Mouse (Mus musculus) liver, embryonic 11.5 days (tissue): ENCODE data around the gene Rdh12. TPM values are rescaled to one million over a fixed set of nuclear protein-coding genes. Genes with fewer than 3 reads are reported as not detected.
"Not testable (repeated sequence)": the region's sequence is repeated elsewhere in the genome, so short reads cannot be mapped to it uniquely, and the experiment has no call there.

Experiments
- ATAC-seq: fragments of 200-750 bp; cut with Nextera tagmentation; replicated peaks from 2 replicates; pipeline ENCODE4 v1.8.0; 2017; ENCODE audit warnings: moderate number of reproducible peaks, mild to moderate bottlenecking, moderate TSS enrichment, moderate library complexity; ENCODE audit not compliant: low FRiP score
- DNase-seq: peaks from one replicate; pipeline ENCODE4 v3.0.0-alpha.2; 2017; ENCODE audit warnings: low spot score
- H3K27ac ChIP-seq: fragments of 300-500 bp; sonication (generic); 2 replicates; pipeline ENCODE4 v1.5.1; 2014; ENCODE audit warnings: mild to moderate bottlenecking, low read depth, low read length, control low read depth
- H3K27me3 ChIP-seq: fragments of 300-500 bp; sonication (generic); replicated peaks from 2 replicates; pipeline ENCODE4 v1.6.1; 2014; ENCODE audit warnings: low read length, mixed read lengths; ENCODE audit not compliant: control insufficient read depth, insufficient read depth
- H3K36me3 ChIP-seq: fragments of 300-500 bp; sonication (generic); 2 replicates; pipeline ENCODE4 v1.6.1; 2014; ENCODE audit warnings: mild to moderate bottlenecking, low read length, moderate library complexity, mixed read lengths; ENCODE audit not compliant: control insufficient read depth, insufficient read depth
- H3K4me1 ChIP-seq: fragments of 300-500 bp; sonication (generic); replicated peaks from 2 replicates; pipeline ENCODE4 v1.6.1; 2014; ENCODE audit warnings: low read length, mixed read lengths; ENCODE audit not compliant: control insufficient read depth, insufficient read depth
- H3K4me2 ChIP-seq: fragments of 300-500 bp; sonication (generic); 2 replicates; pipeline ENCODE4 v1.6.1; 2014; ENCODE audit warnings: mild to moderate bottlenecking, control low read depth, moderate library complexity
- H3K4me3 ChIP-seq: fragments of 300-500 bp; sonication (generic); 2 replicates; pipeline ENCODE4 v1.5.1; 2014; ENCODE audit warnings: low read depth, low read length, control low read depth
- H3K9ac ChIP-seq: fragments of 300-500 bp; sonication (generic); 2 replicates; pipeline ENCODE4 v1.6.1; 2014; ENCODE audit warnings: low read depth, low read length, control low read depth
- H3K9me3 ChIP-seq: fragments of 300-500 bp; sonication (generic); 2 replicates; pipeline ENCODE4 v1.6.1; 2016; ENCODE audit warnings: low read length, inconsistent platforms, mixed read lengths; ENCODE audit not compliant: control insufficient read depth
- WGBS: fragments of 180-500 bp; shearing (Covaris S2); extraction: QIAGEN DNeasy Blood & Tissue Kit; methylation state at CpG from one replicate; pipeline ENCODE4 v1.1.7; 2014; 5-methylcytosine and 5-hydroxymethylcytosine counted together
- polyA plus RNA-seq: library from polyadenylated mRNA; unstranded; fragments of >200 nt; fragmentation: Nextera tagmentation; extraction: Ambion mirVana; gene quantifications from 2 replicates; pipeline ENCODE4 v1.2.1, GENCODE M21; 2014

The Rdh12 gene
- polyA plus RNA-seq, 1 experiment from 2014 or later = 0.58 TPM

GRCm38 (mm10) chr12:79185160-79185559, 23.6 kb upstream of the Rdh12 start:
- not testable (repeated sequence) for H3K4me3 ChIP-seq, H3K4me1 ChIP-seq, H3K4me2 ChIP-seq, ATAC-seq, H3K9ac ChIP-seq, DNase-seq, H3K27ac ChIP-seq, H3K9me3 ChIP-seq, H3K27me3 ChIP-seq
- 72% methylated on average over 5 of the region's 6 CpGs for WGBS
- peaks cover 44% of the 10 kb centered on the region for H3K36me3 ChIP-seq

DNA sequence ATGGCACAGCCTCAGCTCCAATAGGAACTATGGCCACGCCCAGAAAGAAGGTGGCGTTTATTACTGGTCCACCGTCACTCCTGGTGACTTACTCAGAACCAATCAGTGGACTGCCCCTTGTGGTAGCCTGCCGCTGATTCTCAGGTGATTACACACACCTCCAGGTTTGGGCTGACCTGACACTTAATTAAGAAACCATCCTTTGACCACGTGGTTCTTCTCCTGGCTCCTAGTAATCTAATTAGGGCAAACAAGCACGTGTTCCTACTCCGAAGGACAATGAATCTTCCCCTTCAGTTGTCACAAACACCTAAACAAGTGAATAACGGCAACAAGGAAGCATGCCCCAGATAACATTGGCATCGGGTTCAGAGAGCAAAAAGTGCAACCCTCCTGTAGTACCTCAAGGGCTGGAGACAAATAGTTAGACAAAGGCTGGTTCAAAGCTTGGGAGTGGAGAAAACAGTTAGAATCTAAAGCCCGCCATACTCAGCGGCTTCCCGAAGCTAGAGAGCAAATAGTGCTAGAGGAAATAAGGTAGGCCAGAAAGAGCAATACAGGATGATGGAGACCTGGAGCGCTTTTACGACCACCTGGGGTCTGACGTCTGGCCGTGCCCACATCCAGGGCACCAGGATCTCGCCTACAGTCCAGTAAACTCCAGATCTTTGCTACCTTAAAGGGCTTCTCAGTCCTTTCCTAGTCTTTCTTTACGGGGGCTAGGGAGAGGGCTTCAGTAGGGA, 17.6 kb upstream of the Rdh12 start:
- peaks cover 8% of the 10 kb centered on the region for H3K4me1 ChIP-seq
- no peaks in the 10 kb centered on the region for H3K27me3 ChIP-seq
- peaks cover 12% of the 10 kb centered on the region for H3K36me3 ChIP-seq
- peak overlapping the region; percentile 23; the same call in 1 of the 2 replicates for H3K27ac ChIP-seq
- H3K9ac ChIP-seq = peak overlapping the region; percentile 76
- peak overlapping the region; percentile 84 for H3K4me2 ChIP-seq
- peak; percentile 57 for DNase-seq
- peak overlapping the region; percentile 72 for H3K4me3 ChIP-seq
- WGBS = under 1% methylated on average over 18 of the region's 18 CpGs
- peak; percentile 95 for ATAC-seq
- H3K9me3 ChIP-seq = no peaks in the 10 kb centered on the region

DNA sequence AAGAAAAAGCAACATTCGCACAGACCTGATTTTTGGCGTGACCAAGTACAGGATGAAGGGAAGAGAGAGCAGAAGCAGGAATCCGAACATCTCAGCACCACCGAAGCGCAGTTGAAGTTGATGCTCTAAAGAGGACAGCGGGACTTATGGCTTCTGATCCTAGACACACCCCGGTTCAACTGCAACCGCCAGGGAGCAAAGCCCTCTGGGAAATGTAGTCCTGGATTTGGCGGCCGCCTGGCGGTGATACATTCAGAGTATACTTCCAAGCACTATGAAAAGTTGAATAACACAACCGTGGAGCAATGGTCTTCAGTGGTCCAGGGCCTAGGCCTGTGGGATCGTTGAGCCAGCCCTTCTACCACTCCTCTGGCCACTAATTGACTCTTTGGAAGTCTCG, 17.0 kb upstream of the Rdh12 start:
- 6% methylated on average over 14 of the region's 14 CpGs for WGBS
- Histone ChIP-seq H3K4me1 (peaks cover 8% of the 10 kb centered on the region), H3K36me3 (peaks cover 8% of the 10 kb centered on the region), H3K27ac (peak overlapping the region; percentile 23; the same call in 1 of the 2 replicates), H3K4me2 (peak overlapping the region; percentile 84), H3K9me3 (no peaks in the 10 kb centered on the region), H3K4me3 (peak overlapping the region; percentile 72), H3K9ac (peak overlapping the region; percentile 76), H3K27me3 (no peaks in the 10 kb centered on the region)
- DNase-seq (peak; percentile 81), ATAC-seq (peak; percentile 81)

DNA sequence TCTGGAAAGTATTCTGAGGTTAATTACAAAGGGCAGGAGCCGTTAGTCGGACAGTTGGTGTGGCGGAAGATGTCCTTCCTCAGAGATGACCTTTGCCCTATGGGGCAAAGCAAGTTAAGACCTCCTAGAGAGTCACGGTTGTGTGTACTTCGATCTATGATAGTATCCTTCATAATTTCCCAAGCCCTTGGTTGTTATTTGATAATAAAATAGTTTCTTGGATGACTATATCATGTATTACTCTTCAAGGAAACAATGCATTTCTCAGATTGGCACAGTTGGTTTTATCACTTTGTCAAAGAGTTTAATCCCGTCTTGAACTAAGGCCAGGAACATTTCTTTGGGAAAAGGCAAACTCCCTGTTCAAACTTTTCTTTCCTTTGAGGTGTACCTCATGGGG, 16.5 kb upstream of the Rdh12 start, which contains the start of gene Rdh11:
TSS of gene Rdh11 (minus strand) at position 101 of the 400 bp plus-strand sequence.
- Histone ChIP-seq H3K4me2 (peak within 1 kb of the TSS; percentile 84), H3K27ac (peak within 1 kb of the TSS; percentile 23; the same call in 1 of the 2 replicates), H3K4me1 (peaks cover 8% of the 10 kb centered on the region), H3K4me3 (peak within 1 kb of the TSS; percentile 72), H3K9me3 (no peaks in the 10 kb centered on the region), H3K27me3 (no peaks in the 10 kb centered on the region), H3K9ac (peak within 1 kb of the TSS; percentile 76), H3K36me3 (peaks cover 8% of the 10 kb centered on the region)
- ATAC-seq (no peak), DNase-seq (no peak)
- 59% methylated on average over 6 of the region's 6 CpGs for WGBS

DNA sequence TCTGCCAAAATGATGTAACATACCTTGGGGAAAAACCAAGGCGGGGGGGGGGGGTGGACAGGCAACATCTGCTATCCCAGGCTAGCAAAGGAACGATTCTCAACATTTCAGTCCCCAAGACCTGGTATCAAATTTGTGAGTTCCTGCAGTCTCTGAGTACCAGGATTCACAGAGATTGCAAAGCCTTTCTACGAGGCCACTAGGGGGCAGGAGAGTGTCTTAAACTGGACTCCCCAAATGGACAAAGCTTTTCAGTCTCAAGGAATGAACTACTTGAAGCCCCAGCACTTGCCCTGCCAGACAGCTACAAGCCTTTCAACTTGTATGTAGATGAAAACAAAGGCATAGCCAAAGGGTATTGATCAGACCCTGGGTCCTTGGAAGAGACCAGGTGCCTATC, 15.3 kb upstream of the Rdh12 start:
- no peak for DNase-seq
- Histone ChIP-seq H3K4me3 (no peak overlapping the region), H3K4me2 (no peak overlapping the region), H3K4me1 (peaks cover 8% of the 10 kb centered on the region), H3K9me3 (no peaks in the 10 kb centered on the region), H3K9ac (no peak overlapping the region), H3K27me3 (no peaks in the 10 kb centered on the region), H3K36me3 (0 out of 2 replicates have a peak, but pooled peaks cover under 1% of the 10 kb centered on the region), H3K27ac (no peak overlapping the region)
- 4% methylated on average over 3 of the region's 3 CpGs for WGBS
- ATAC-seq = no peak

- Histone ChIP-seq H3K9me3 (no peaks in the 10 kb centered on the region), H3K27me3 (no peaks in the 10 kb centered on the region)
These were observed 11.6 kb upstream of the Rdh12 start for GRCm38 (mm10) chr12:79197105-79197504.

GRCm38 (mm10) chr12:79201882-79202281, 6.8 kb upstream of the Rdh12 start:
- DNase-seq = no peak
- 49% methylated on average over 3 of the region's 3 CpGs for WGBS

More at GRCm38 (mm10) chr12:79197105-79197504, 11.6 kb upstream of the Rdh12 start:
- 77% methylated on average over 5 of the region's 5 CpGs for WGBS
- Histone ChIP-seq H3K36me3 (no peaks in the 10 kb centered on the region), H3K4me1 (no peaks in the 10 kb centered on the region), H3K4me3 (no peak overlapping the region), H3K27ac (no peak overlapping the region), H3K4me2 (no peak overlapping the region), H3K9ac (no peak overlapping the region)
- DNase-seq = no peak
- ATAC-seq = no peak

GRCm38 (mm10) chr12:79211447-79211846, 2.7 kb downstream of the Rdh12 start:
- no peak overlapping the region for H3K4me3 ChIP-seq
- ATAC-seq = no peak
- H3K36me3 ChIP-seq = no peaks in the 10 kb centered on the region
- H3K9me3 ChIP-seq = no peaks in the 10 kb centered on the region
- 0 out of 2 replicates have a peak, but pooled peaks cover 2% of the 10 kb centered on the region for H3K4me1 ChIP-seq
- H3K9ac ChIP-seq = no peak overlapping the region
- H3K4me2 ChIP-seq = no peak overlapping the region
- no peak for DNase-seq
- WGBS = 87% methylated on average over 8 of the region's 8 CpGs
- no peak overlapping the region for H3K27ac ChIP-seq
- 0 out of 2 replicates have a peak, but pooled peaks cover 4% of the 10 kb centered on the region for H3K27me3 ChIP-seq

More at GRCm38 (mm10) chr12:79201882-79202281, 6.8 kb upstream of the Rdh12 start:
- no peak overlapping the region for H3K9ac ChIP-seq
- ATAC-seq = no peak
- no peaks in the 10 kb centered on the region for H3K27me3 ChIP-seq
- no peaks in the 10 kb centered on the region for H3K36me3 ChIP-seq
- no peak overlapping the region for H3K4me2 ChIP-seq
- no peak overlapping the region for H3K4me3 ChIP-seq
- H3K9me3 ChIP-seq = no peaks in the 10 kb centered on the region
- no peak overlapping the region for H3K27ac ChIP-seq
- H3K4me1 ChIP-seq = no peaks in the 10 kb centered on the region

DNA sequence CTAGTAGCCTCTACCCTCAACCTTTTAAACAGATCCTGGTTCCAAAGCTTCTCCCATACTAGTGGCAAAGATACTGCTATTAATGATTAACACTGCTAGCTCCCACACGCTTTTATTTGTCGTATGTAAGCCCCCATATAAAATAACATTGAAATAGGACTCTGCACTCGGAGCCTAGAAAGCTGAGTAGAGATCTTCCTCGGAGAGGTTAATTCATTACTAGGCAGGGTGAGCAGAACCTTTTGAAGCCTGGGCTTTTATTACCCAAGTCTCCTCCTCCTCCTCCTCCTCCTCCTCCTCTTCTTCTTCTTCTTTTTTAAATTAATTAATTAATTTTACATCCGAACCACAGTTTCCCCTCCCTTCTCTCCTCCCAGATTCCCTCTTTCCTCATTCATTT, 8.8 kb downstream of the Rdh12 start:
- Histone ChIP-seq H3K36me3 (no peaks in the 10 kb centered on the region), H3K27me3 (0 out of 2 replicates have a peak, but pooled peaks cover 4% of the 10 kb centered on the region), H3K4me2 (no peak overlapping the region), H3K4me1 (no peaks in the 10 kb centered on the region), H3K9me3 (no peaks in the 10 kb centered on the region), H3K9ac (no peak overlapping the region), H3K4me3 (no peak overlapping the region), H3K27ac (no peak overlapping the region)
- ATAC-seq = no peak
- DNase-seq = no peak
- 65% methylated on average over 5 of the region's 5 CpGs for WGBS
